Mouse (Mus musculus): Measurements from ENCODE around the gene Tctn3. TPM values are rescaled to one million over a fixed set of nuclear protein-coding genes. Genes with fewer than 3 reads are reported as not detected.
A peak's percentile ranks its signal among the peaks of the same experiment; 100 is the strongest.

The Tctn3 gene
- polyA plus RNA-seq, 1 experiment, result 2.7 TPM

DNA sequence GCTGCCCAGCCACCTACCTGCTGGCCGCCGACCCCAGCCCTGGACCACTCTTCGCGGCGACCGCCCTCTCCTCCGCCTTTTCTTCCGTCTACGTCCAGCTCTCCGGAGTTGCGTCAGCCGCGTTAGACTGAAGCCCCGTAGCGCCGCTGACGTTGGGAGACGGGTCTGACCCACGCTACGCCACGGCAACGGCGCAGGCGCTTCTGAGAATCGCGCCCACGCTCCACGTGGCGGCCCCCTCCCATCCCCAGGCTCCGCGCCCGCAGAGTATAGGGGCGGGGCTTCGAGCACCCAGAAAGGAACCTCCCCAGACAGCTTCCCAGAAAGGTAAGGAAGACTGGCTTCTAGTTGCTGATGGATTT lies 23.8 kb downstream of the Tctn3 start, which contains the start of gene Aldh18a1:
TSS of gene Aldh18a1 (minus strand) at position 171 of the 362 bp plus-strand sequence.
- Histone ChIP-seq H3K4me3 (replicated peaks; ENCODE audit: control insufficient read depth, low read depth, low read length) (peak within 1 kb of the TSS; percentile 61), H3K27ac (ENCODE audit: control insufficient read depth, insufficient read depth, low read depth, low read length, poor library complexity) (peak within 1 kb of the TSS; percentile 53; the same call in 1 of the 2 replicates), H3K4me1 (ENCODE audit: control insufficient read depth, insufficient read depth, low read length) (no peaks in the 10 kb centered on the region)
- TF ChIP-seq CTCF (IDR thresholded peaks at IDR 0.05; ENCODE audit: control insufficient read depth, insufficient read depth, low read length) (peak; percentile 1; the same call in 1 of the 2 replicates), POLR2A (IDR thresholded peaks at IDR 0.05; ENCODE audit: borderline replicate concordance, control insufficient read depth, low read depth, low read length) (peak; percentile 40; the same call in 1 of the 2 replicates)
- under 1% methylated on average over 34 of the region's 34 CpGs for WGBS

DNA sequence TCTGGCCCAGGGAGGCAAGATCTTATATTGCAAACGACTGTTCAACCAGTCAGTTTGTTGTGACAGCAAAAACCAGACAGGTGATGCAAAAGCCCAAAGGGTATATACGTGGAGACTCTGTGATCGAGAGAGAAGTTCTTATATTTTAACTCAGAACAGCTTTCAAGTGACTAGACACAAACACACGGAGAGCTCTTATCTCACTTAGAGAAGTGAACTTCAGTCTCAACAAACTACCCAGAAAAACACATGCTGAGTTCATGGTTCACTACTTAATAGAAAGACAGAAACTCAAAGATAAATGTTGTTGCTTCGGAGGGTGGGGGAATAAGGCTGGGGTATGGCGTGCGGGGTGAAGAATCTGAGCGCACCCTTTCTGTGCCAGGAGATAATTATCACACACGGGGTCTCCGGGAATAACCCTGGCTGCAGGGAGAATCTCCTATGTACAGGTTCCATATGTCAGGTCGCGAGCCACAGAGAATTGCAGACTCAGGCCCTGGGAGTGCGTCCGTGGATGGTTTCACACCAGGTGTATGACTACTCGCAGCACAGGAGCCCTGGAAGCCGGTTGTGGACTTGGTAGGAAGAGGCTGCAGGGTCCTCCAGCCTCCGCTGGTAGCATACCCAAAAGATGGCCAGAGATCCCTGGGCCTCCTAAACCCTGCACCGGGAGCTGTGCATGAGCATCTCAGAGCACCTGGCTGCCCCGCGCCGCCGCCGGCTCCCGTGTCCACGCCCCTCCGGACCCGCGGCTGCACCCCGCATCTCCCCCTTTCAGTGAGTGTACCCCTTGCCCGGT lies 24.3 kb downstream of the Tctn3 start:
- TF ChIP-seq CTCF (IDR thresholded peaks at IDR 0.05; ENCODE audit: control insufficient read depth, insufficient read depth, low read length), result no peak
- TF ChIP-seq POLR2A (IDR thresholded peaks at IDR 0.05; ENCODE audit: borderline replicate concordance, control insufficient read depth, low read depth, low read length), result no peak
- no peaks in the 10 kb centered on the region for H3K4me1 ChIP-seq (ENCODE audit: control insufficient read depth, insufficient read depth, low read length)

DNA sequence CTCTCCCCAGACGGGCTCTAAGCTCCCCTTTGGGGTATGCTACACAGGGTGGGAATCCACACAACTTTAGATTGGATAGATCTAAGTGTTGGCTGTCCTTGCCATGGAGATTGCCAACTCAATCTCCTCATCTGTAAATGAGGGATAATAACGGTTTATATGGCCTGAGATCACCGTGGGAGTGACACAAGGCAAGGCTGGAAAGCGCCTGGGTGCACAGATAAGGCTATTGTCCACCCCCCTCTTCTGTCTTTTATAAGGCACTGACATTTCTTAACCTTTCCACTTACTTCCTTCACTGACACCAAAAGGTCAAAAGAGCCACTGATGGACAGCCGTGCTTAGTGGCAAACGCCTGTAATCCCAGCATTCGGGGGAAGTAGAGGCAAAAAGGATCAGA lies 25.1 kb downstream of the Tctn3 start:
- 43% methylated on average over 7 of the region's 7 CpGs for WGBS

More for the DNA sequence above, 24.3 kb downstream of the Tctn3 start:
- Histone ChIP-seq H3K27ac (ENCODE audit: control insufficient read depth, insufficient read depth, low read depth, low read length, poor library complexity) (peak overlapping the region; percentile 53; the same call in 1 of the 2 replicates), H3K4me3 (replicated peaks; ENCODE audit: control insufficient read depth, low read depth, low read length) (peak overlapping the region; percentile 61)
- WGBS, result 2% methylated on average over 30 of the region's 30 CpGs

DNA sequence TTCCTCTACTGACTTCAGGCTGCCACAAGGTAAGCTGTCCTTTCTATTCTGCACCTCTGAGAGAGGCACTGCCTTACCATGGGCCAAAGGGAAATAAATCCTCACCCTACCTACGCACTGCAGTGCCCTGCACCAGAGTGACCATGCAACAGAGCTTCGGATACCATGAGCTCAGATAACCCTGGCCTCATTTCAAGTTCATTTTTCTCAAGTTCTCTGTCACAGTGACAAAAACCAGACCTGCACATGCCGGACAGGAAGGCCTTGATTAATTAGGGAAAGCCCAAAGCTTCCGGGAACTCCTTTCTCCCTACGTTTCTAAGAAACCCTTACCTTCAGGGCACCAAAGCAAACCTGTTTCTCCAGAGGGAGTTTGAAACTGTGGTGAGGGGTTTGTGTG lies 30.4 kb downstream of the Tctn3 start:
- no peak for TF ChIP-seq CTCF (IDR thresholded peaks at IDR 0.05; ENCODE audit: control insufficient read depth, insufficient read depth, low read length)
- 84% methylated on average over 5 of the region's 5 CpGs for WGBS
- Histone ChIP-seq H3K4me1 (ENCODE audit: control insufficient read depth, insufficient read depth, low read length) (no peaks in the 10 kb centered on the region), H3K27ac (ENCODE audit: control insufficient read depth, insufficient read depth, low read depth, low read length, poor library complexity) (no peak overlapping the region), H3K4me3 (replicated peaks; ENCODE audit: control insufficient read depth, low read depth, low read length) (no peak overlapping the region)

More for the DNA sequence above, 25.1 kb downstream of the Tctn3 start:
- Histone ChIP-seq H3K27ac (ENCODE audit: control insufficient read depth, insufficient read depth, low read depth, low read length, poor library complexity) (no peak overlapping the region), H3K4me3 (replicated peaks; ENCODE audit: control insufficient read depth, low read depth, low read length) (no peak overlapping the region), H3K4me1 (ENCODE audit: control insufficient read depth, insufficient read depth, low read length) (no peaks in the 10 kb centered on the region)
- TF ChIP-seq POLR2A (IDR thresholded peaks at IDR 0.05; ENCODE audit: borderline replicate concordance, control insufficient read depth, low read depth, low read length), result no peak
- no peak for TF ChIP-seq CTCF (IDR thresholded peaks at IDR 0.05; ENCODE audit: control insufficient read depth, insufficient read depth, low read length)

DNA sequence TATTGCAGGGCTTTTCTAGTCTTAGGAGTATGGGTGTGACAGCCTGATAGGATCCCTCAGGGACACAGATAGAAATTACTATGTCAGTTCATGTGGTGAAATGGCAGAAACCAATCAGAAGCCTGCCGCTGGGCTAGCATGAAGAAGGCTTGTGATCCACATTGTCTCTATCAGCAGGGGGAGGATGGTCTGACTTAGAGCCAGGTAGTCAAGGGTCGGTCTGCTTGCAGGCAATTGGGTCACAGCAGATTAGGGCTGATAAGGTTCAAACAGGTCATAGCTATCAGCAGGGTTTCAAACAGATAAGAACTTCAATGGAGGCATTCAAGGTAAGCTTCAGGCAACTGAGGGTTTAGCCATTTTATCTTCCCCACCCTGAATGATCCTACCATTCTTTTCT lies 31.1 kb downstream of the Tctn3 start:
- Histone ChIP-seq H3K4me3 (replicated peaks; ENCODE audit: control insufficient read depth, low read depth, low read length) (no peak overlapping the region), H3K4me1 (ENCODE audit: control insufficient read depth, insufficient read depth, low read length) (no peaks in the 10 kb centered on the region), H3K27ac (ENCODE audit: control insufficient read depth, insufficient read depth, low read depth, low read length, poor library complexity) (no peak overlapping the region)
- WGBS, result 70% methylated on average over 2 of the region's 2 CpGs
- no peak for TF ChIP-seq POLR2A (IDR thresholded peaks at IDR 0.05; ENCODE audit: borderline replicate concordance, control insufficient read depth, low read depth, low read length)
- no peak for TF ChIP-seq CTCF (IDR thresholded peaks at IDR 0.05; ENCODE audit: control insufficient read depth, insufficient read depth, low read length)

DNA sequence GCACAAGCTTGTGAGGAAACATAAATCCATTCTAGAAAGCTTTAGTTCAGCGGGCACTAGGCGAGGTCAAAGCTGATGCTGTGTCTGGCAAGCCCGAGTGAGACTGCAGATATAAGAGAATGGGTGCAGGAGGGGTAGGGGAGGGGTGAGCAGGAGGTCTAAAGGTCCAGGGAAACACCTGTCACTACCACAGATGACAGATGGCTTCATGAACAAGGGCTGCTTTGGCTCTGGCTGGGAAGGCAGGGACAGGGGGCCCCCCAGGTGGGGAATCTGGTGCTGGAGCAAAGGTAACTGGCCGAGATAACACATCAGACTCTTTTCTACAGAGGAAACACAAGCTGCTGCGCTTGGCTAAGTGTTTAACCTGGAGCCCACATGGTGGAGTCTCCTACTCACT lies 36.6 kb downstream of the Tctn3 start:
- 85% methylated on average over 5 of the region's 5 CpGs for WGBS
- TF ChIP-seq CTCF (IDR thresholded peaks at IDR 0.05; ENCODE audit: control insufficient read depth, insufficient read depth, low read length), result no peak
- no peak for TF ChIP-seq POLR2A (IDR thresholded peaks at IDR 0.05; ENCODE audit: borderline replicate concordance, control insufficient read depth, low read depth, low read length)
- no peak overlapping the region for H3K27ac ChIP-seq (ENCODE audit: control insufficient read depth, insufficient read depth, low read depth, low read length, poor library complexity)
- H3K4me3 ChIP-seq (replicated peaks; ENCODE audit: control insufficient read depth, low read depth, low read length), result no peak overlapping the region
- H3K4me1 ChIP-seq (ENCODE audit: control insufficient read depth, insufficient read depth, low read length), result no peaks in the 10 kb centered on the region

DNA sequence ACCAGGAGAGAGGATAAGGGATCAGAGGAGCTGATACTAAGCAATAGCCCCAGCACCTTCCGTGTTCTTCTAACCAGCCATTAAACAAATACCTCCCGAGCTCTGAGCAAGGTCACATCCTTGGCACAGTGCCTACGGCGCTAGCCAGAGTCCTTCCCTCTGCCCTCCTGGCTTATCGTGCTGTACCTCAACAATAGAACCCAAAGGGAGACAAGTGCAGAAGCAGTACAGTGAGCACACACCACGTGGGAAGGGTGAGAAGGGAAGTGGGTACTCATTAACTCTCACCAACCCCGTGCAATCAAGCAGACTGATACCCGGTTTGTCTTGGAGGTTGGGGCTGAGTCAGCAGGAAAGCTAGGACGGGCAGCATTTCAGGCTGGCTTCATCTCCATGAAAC lies 41.3 kb downstream of the Tctn3 start:
- Histone ChIP-seq H3K4me1 (ENCODE audit: control insufficient read depth, insufficient read depth, low read length) (no peaks in the 10 kb centered on the region), H3K27ac (ENCODE audit: control insufficient read depth, insufficient read depth, low read depth, low read length, poor library complexity) (no peak overlapping the region), H3K4me3 (replicated peaks; ENCODE audit: control insufficient read depth, low read depth, low read length) (no peak overlapping the region)
- WGBS, result 91% methylated on average over 9 of the region's 9 CpGs
- TF ChIP-seq POLR2A (IDR thresholded peaks at IDR 0.05; ENCODE audit: borderline replicate concordance, control insufficient read depth, low read depth, low read length) (no peak), CTCF (IDR thresholded peaks at IDR 0.05; ENCODE audit: control insufficient read depth, insufficient read depth, low read length) (no peak)

DNA sequence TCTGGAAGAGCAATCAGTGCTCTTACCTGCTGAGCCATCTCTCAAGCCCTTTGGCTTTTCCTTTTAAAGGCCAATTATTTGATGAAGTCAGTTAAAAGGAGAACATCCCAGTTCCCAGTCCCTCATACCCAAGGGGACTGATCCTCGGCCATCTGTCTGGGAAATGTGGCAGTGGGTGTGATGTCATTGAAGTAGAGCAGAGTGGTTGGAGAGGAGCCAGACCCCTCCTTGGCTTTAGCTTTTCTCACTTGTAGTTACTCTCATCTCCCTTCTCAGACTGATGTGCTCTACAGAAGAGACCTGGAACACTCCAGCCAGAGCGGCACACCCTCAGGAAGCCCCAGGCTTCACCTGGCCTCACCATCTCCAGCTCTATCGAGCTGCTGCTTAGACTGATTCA lies 44.4 kb downstream of the Tctn3 start:
- Histone ChIP-seq H3K4me1 (ENCODE audit: control insufficient read depth, insufficient read depth, low read length) (no peaks in the 10 kb centered on the region), H3K27ac (ENCODE audit: control insufficient read depth, insufficient read depth, low read depth, low read length, poor library complexity) (no peak overlapping the region), H3K4me3 (replicated peaks; ENCODE audit: control insufficient read depth, low read depth, low read length) (no peak overlapping the region)
- WGBS, result 86% methylated on average over 3 of the region's 3 CpGs
- TF ChIP-seq POLR2A (IDR thresholded peaks at IDR 0.05; ENCODE audit: borderline replicate concordance, control insufficient read depth, low read depth, low read length) (no peak), CTCF (IDR thresholded peaks at IDR 0.05; ENCODE audit: control insufficient read depth, insufficient read depth, low read length) (no peak)
